Mouse (Mus musculus) liver, embryonic 15.5 days (tissue): Measurements from ENCODE around the gene Gm5767. TPM values are rescaled to one million over a fixed set of nuclear protein-coding genes. Genes with fewer than 3 reads are reported as not detected.

Experiments
- polyA plus RNA-seq: library from polyadenylated mRNA; unstranded; fragments of >200 nt; fragmentation: Nextera tagmentation; extraction: Ambion mirVana; gene quantifications from 2 replicates; pipeline ENCODE4 v1.2.1, GENCODE M21; 2015

Gm5767 gene
- polyA plus RNA-seq, 1 experiment from 2014 or later, result not detected

Other genes with a start within 250 kb of the Gm5767 start
- 7.3 and 7.7 TPM in 2 replicates for gene Mettl22, start 210.0 kb upstream of the Gm5767 start, polyA plus RNA-seq
- 30.2 and 34.8 TPM in 2 replicates for gene Abat, start 167.3 kb upstream of the Gm5767 start, polyA plus RNA-seq
- gene Pmm2, start 43.1 kb upstream of the Gm5767 start, polyA plus RNA-seq, result 30.4 and 31.5 TPM in 2 replicates
- 8.9 and 9.8 TPM in 2 replicates for gene Tmem186, start 43.1 kb upstream of the Gm5767 start, polyA plus RNA-seq
- gene Carhsp1, start 8.6 kb upstream of the Gm5767 start, polyA plus RNA-seq, result 85.9 and 94.7 TPM in 2 replicates
- gene Usp7, start 111.5 kb downstream of the Gm5767 start, polyA plus RNA-seq, result 24.4 and 29.4 TPM in 2 replicates
- gene 1810013L24Rik, start 149.3 kb downstream of the Gm5767 start, polyA plus RNA-seq, result 12.7 and 14.1 TPM in 2 replicates